Mouse (Mus musculus) retina, postnatal 7 days (tissue): ENCODE measurements around the gene Rab14.

Source experiments
- DNase-seq: peaks from one replicate; pipeline ENCODE4 v3.0.0-alpha.2; 2012; ENCODE audit warnings: low read depth, low spot score

The Rab14 gene

DNA sequence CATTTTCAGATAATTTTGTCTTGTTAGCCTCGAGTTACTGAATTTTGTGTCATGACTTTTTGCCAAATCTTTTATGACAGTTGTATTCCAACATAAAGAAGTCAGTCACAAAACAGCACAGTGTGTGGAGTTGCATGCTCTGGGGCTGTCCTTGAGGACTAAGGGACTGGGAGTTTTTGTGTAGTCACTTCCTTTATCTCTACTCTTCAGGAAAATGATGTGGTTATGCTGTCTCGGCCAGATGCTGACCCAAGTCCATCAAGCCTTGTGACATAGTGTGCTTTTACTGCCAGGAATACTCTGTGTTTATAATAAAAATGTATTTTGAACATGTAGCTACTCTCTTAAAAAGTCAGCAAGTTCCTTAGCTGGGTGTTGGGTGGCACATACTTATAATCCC lies 43.9 kb downstream of the Rab14 start:
- no peak for DNase-seq

DNA sequence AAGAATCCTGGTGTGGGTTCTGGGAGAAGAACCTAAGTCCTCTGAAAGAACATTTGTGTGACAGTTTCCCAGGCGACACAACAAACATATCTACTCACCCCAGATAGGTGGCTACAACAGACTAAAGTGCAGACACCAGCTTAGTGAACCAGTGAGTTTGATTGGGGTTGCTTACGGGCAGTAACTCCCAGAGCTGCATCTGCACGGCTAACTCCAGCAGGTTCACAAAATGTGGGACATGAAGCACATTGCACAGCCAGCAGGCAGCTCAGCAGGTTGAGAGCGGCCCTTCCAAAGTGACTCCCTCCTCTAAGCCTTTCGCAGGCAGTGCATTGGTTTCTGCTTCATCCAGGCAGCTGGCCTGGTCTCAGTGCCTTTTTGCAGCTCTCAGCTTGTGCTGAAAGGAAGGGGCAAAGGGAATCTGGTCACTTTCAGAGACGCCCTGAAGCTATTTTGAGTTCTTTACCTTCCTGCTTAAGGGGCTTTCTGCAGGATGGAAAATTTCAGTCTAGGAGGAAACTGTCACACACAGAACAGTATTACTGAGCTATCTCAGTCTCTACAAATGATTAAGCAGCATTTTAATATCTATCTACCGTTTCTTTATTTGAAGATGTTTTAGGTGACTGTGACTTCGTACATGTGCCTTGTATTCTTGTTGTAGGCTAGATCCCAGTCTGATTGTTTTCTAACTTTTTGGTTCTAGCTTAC lies 46.9 kb downstream of the Rab14 start:
- DNase-seq = no peak

DNA sequence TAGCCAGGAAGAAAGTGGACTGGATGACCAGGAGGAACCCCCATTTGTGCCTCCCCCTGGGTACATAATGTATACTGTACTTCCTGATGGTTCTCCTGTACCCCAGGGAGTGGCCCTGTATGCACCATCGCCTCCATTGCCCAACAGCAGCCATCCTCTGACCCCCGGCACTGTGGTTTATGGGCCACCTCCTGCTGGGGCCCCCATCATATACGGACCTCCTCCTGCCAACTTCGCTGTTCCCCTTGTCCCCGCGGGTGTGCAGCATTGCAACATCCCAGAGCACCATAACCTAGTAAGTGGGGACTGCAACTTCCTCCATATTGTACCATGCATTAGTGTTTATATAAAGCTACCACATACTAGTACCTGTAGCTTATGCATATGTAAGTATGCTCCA lies 47.7 kb downstream of the Rab14 start:
- DNase-seq = no peak

DNA sequence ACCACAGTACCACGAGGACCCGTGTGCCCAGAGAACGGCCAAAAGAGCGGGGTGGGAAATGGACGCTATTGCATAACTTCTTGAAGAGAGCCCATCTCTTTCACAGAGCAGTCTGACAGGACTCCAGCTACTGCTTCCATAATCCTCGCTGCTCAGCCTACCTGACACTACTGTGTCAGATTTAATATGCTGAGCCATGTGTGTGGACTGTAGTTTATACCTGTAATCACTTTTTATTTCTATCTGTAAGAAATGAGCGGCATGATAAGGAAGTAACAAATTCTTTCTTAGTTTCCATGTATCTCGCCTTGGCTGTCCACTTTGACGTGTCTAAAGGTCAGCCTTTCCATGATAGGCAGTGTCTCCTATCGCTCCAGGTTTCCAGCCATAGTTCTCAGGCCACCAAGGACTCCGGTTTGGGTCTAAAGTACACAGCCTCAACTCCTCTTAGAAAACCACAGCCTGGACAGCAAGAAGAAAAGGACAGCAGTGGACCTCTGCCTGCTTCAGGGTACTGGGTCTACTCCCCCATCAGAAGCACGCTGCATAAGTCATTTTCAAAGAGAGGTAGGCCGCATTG lies 49.5 kb downstream of the Rab14 start:
- no peak for DNase-seq

DNA sequence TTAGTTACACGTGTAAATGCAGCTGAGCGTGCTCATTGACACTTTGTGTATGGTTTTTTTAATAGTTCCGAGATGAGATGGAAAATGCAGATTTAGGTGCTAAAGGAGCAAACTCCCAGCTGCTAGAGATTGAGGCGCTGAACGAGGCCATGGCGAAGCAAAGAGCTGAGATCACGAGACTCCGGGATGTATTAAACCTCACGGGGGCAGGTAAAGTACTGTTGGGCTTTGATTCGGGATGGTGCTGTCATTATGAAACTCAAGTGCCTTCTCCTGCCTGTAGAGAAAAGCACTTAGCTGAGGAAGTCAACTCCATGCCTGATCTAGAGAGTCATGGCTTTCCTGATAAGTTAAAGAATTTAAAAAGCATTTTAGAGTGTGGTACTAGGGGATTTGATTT lies 52.1 kb downstream of the Rab14 start:
- no peak for DNase-seq

DNA sequence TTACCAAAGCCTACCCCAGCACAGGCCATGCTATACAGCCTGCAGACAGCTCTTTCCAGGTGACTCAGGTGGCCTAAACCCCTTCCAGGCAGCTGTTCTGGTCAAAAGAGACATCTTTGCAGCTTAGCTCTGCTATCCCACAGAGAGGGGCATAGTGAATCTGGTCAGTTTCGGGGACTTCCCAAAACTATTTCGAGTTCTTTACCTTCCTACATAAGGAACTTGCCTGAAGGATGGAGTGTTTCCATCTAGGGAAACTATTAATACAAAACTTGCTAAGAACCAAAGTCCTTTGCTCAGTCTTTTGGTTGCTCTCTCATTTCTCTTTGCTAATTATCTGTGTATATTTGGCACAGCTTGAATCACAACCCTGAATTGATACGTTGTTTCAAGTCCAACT lies 59.2 kb downstream of the Rab14 start:
- no peak for DNase-seq

DNA sequence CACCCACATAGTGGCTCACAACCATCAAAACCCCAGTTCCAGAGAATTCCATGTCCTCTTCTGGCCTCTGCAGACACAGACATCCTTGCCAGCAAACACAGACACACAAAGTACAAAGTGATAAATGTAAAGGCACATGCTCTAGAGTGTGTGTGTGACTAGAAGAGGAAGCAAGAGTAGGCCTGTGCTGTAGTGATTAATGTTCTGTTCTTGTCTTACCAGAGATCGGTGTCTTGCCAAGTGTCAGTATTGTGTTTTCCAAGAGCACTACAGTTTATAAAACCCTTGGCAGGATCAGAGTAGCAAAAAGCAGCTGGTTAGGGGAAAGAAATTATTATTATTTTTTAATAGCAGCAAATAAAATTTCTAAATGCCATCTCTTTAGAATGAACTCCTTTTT lies 62.3 kb downstream of the Rab14 start:
- DNase-seq = no peak

DNA sequence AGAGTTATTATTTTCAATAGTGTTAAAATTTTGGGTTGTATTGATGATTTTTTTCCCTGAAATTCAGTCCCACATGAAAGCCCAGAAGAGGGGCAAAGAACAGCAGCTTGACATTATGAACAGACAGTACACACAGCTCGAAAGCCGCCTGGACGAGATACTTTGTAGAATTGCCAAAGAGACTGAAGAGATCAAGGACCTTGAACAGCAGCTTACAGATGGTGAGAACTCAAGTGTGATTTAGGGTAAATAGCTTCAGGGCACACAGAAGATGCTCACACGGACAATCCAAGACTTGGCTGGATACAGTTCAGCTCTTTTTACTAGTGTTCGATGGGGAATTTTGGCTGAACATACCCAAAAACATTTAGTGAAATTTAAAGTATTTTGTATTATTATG lies 67.0 kb downstream of the Rab14 start:
- DNase-seq = no peak

DNA sequence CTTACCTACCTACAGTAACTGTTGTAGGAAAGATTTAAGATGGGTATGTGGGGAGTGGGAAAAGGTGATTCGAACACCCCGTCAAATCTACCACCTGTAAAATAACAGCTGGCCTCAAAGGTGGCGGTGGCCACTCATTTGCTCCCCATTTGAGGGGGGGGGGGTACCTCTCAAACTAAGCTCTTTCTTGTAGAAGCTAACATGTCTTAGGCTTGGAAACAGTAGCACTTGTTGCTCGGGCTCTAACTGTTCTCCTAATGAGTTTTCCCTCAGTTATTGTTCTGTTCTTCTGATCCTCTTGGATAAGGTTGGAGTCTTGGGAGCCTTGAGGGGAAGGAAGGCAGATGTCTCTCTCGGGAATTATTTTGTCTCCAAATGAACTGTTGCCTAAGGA lies 68.3 kb downstream of the Rab14 start:
- DNase-seq = no peak

DNA sequence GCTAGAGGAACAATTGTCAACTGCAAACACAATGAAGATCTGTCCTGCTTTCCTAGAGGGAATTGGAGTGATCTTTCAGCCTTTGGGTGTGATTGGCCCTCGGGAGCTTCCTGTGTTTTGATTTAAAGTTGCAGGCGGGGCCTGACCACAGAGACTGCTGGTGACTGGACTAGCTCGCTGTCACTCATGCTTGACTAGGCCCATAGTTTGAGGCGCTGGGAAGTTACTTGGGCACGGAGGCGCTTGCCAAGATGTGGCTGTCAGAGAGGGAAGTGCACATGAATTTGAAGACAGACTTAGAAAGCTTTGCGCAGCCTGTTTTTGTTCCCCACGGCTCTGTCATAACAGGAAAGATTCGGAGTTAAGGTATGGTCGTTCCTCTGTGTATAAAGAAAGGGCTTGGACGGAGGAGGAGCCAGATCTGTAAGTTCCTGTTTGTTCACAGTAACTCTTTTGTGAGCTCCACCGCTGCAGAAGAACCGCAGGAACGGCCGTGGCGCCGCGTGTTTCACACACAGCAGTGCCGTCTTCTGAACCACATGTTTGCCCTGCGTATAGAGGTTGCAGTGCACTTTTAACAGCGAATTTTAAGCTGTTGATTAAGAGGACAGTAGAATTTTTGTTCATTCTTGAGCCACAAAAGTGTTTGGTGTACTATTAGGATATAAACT lies 68.8 kb downstream of the Rab14 start:
- peak; percentile 85 for DNase-seq

DNA sequence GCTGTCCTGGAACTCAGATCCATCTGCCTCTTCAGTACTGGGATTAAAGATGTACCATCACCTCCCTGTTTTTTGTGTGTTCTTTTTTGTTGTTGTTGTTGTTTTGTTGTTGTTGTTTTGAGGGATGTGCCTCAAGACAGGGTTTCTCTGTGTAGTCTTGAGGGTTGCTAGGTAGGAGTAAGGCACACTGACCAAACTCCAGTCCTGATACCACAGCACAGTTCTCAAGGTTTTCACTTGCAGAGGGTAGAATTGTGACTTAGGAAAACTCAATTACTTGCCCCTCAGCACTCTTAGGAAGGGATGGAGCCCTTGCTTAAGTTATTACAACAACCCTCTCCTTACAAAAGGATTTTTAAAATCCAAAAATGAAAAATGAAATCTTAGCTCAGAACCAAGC lies 69.4 kb downstream of the Rab14 start:
- no peak for DNase-seq
